Mouse (Mus musculus) thymus, adult 2 months (tissue): ENCODE results near the gene Rita1. TPM values are rescaled to one million over a fixed set of nuclear protein-coding genes. Genes with fewer than 3 reads are reported as not detected.

Experiments used
- DNase-seq: peaks from one replicate; pipeline ENCODE4 v3.0.0; 2021
- H3K27ac ChIP-seq: fragments of 200-500 bp; 2 replicates; pipeline ENCODE4 v1.5.1; 2012; ENCODE audit warnings: low read length, control low read depth; ENCODE audit not compliant: control insufficient read depth, insufficient read depth
- H3K27me3 ChIP-seq: fragments of 200-500 bp; 2 replicates; pipeline ENCODE4 v1.6.1; 2012; ENCODE audit warnings: mild to moderate bottlenecking, low read length, moderate library complexity, mixed read lengths; ENCODE audit not compliant: control insufficient read depth, insufficient read depth
- H3K36me3 ChIP-seq: fragments of 200-500 bp; 2 replicates; pipeline ENCODE4 v1.6.1; 2012; ENCODE audit warnings: mild to moderate bottlenecking, low read length, moderate library complexity; ENCODE audit not compliant: control insufficient read depth, insufficient read depth
- H3K4me1 ChIP-seq: fragments of 200-500 bp; replicated peaks from 2 replicates; pipeline ENCODE4 v1.6.1; 2012; ENCODE audit warnings: low read length; ENCODE audit not compliant: control insufficient read depth, insufficient read depth
- H3K4me3 ChIP-seq: fragments of 200-500 bp; 2 replicates; pipeline ENCODE4 v1.5.1; 2012; ENCODE audit warnings: mild to moderate bottlenecking, low read length, control low read depth, moderate library complexity; ENCODE audit not compliant: control insufficient read depth, insufficient read depth
- CTCF ChIP-seq: fragments of 200-500 bp; IDR thresholded peaks from 2 replicates; pipeline ENCODE4 v1.5.1; 2012; ENCODE audit warnings: mild to moderate bottlenecking, control low read depth, low read length, moderate library complexity, borderline replicate concordance; ENCODE audit not compliant: control insufficient read depth, poor library complexity, insufficient read depth; ENCODE audit errors: extremely low read depth
- POLR2A ChIP-seq: fragments of 200-500 bp; IDR thresholded peaks from 2 replicates; pipeline ENCODE4 v1.6.1; 2012; ENCODE audit warnings: mild to moderate bottlenecking, low read length, control low read depth, moderate library complexity; ENCODE audit not compliant: control insufficient read depth, poor library complexity, insufficient read depth; ENCODE audit errors: extremely low read depth
- WGBS: fragments of 180-500 bp; shearing (Covaris S2); methylation state at CpG from one replicate; pipeline ENCODE4 v1.1.7; 2018; 5-methylcytosine and 5-hydroxymethylcytosine counted together
- polyA plus RNA-seq: library from polyadenylated mRNA; depleted of rRNA; stranded (reverse); fragments of >200 nt; gene quantifications from 2 replicates; pipeline ENCODE4 v1.2.3, GENCODE M21; 2012

Rita1 gene
- polyA plus RNA-seq, 1 experiment, result 20.6 TPM

DNA sequence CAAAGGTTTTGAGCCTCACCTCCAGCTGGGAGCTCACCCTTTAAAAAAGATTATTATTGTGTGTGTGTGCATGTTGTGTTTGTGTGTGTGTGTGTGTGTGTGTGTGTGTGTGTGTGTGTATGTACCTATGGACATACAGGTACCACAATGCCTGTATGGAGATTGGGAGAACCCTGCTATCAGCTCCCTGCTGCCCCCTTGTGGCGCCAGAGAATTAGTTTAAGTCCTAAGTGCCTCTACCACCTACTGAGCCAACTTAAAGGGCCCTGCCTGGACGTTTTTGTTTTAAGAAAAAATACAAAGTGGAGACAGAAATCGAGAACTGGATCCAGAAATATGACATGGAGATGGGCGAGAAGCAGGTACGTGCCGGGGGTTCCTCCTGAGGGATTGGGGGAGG, 7.5 kb downstream of the Rita1 start:
- Histone ChIP-seq H3K36me3 (no peaks in the 10 kb centered on the region), H3K27ac (no peak overlapping the region), H3K4me1 (peaks cover 6% of the 10 kb centered on the region), H3K4me3 (no peak overlapping the region), H3K27me3 (no peaks in the 10 kb centered on the region)
- peak; percentile 86 for DNase-seq
- no peak; the same call in 1 of the 2 replicates for TF ChIP-seq POLR2A
- no peak for TF ChIP-seq CTCF
- 3% methylated on average over 6 of the region's 6 CpGs for WGBS

DNA sequence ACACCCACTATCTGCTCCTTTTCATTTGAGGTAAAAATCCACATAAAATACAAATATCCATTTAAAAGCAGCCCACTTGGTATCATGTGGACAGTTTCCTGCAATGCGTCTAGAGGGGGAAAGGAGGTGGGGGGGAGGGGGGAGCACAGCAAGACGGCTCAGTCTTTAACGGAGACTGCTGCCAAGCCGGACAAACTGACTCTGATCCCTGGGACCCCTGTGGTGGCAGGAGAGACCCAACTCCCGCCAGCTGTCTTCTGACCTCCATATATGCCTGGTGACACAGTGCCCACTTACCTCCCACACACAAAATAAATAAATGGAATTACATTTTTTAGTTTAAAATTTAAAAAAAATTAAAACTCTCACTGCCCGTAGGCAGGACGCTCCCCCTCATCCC, 8.9 kb downstream of the Rita1 start:
- H3K27me3 ChIP-seq, result no peaks in the 10 kb centered on the region
- H3K27ac ChIP-seq, result no peak overlapping the region
- TF ChIP-seq CTCF, result no peak
- no peak for TF ChIP-seq POLR2A
- DNase-seq, result no peak
- no peak overlapping the region for H3K4me3 ChIP-seq
- peaks cover 13% of the 10 kb centered on the region for H3K4me1 ChIP-seq
- H3K36me3 ChIP-seq, result no peaks in the 10 kb centered on the region
- 95% methylated on average over 7 of the region's 7 CpGs for whole genome bisulfite sequencing

GRCm38 (mm10) chr5:120602210-120602609, 10.2 kb downstream of the Rita1 start:
- H3K4me1 ChIP-seq, result peaks cover 13% of the 10 kb centered on the region

GRCm38 (mm10) chr5:120600946-120601668, 11.3 kb downstream of the Rita1 start:
- no peaks in the 10 kb centered on the region for H3K27me3 ChIP-seq
- TF ChIP-seq POLR2A, result no peak
- peak; percentile 74; the same call in 1 of the 2 replicates for TF ChIP-seq CTCF
- WGBS, result 88% methylated on average over 11 of the region's 11 CpGs
- H3K4me3 ChIP-seq, result no peak overlapping the region
- no peaks in the 10 kb centered on the region for H3K36me3 ChIP-seq
- H3K27ac ChIP-seq, result no peak overlapping the region
- H3K4me1 ChIP-seq, result peaks cover 13% of the 10 kb centered on the region
- no peak for DNase-seq

More at GRCm38 (mm10) chr5:120602210-120602609, 10.2 kb downstream of the Rita1 start:
- Histone ChIP-seq H3K27me3 (no peaks in the 10 kb centered on the region), H3K4me3 (no peak overlapping the region), H3K36me3 (no peaks in the 10 kb centered on the region), H3K27ac (no peak overlapping the region)
- WGBS, result 96% methylated on average over 12 of the region's 12 CpGs
- no peak for TF ChIP-seq CTCF
- no peak for TF ChIP-seq POLR2A
- DNase-seq, result no peak

- WGBS, result 80% methylated on average over 6 of the region's 6 CpGs
- no peak for DNase-seq
- no peaks in the 10 kb centered on the region for H3K27me3 ChIP-seq
- peaks cover 8% of the 10 kb centered on the region for H3K4me1 ChIP-seq
- H3K36me3 ChIP-seq, result no peaks in the 10 kb centered on the region
- no peak overlapping the region for H3K27ac ChIP-seq
- H3K4me3 ChIP-seq, result no peak overlapping the region
- TF ChIP-seq POLR2A, result no peak
- no peak for TF ChIP-seq CTCF
These were observed 12.8 kb downstream of the Rita1 start for GRCm38 (mm10) chr5:120599625-120600024.

DNA sequence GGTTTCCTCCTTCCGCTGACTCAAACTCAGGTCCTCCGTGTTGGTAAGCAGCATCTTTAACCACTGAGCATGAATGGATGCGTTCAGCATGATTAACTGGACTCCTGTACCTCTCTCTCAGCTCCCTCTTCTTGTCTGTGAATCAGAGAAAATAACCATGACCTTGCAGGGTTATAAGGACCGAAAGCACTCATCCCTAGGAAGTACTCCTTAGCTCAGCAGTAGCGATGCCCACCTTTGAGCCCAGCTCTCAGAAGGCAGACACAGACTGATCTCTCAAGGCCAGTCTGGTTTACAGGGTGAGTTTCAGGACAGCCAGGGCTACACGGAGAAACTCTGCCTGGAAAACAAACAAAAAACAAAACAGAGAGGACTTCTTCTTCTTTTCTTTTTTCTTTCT, 17.9 kb downstream of the Rita1 start:
- Histone ChIP-seq H3K27ac (no peak overlapping the region), H3K27me3 (no peaks in the 10 kb centered on the region), H3K4me1 (peaks cover 5% of the 10 kb centered on the region), H3K4me3 (no peak overlapping the region), H3K36me3 (no peaks in the 10 kb centered on the region)
- no peak for TF ChIP-seq POLR2A
- WGBS, result 95% methylated on average over 6 of the region's 6 CpGs
- no peak for DNase-seq

- no peak for DNase-seq
- Histone ChIP-seq H3K27me3 (no peaks in the 10 kb centered on the region), H3K4me3 (no peak overlapping the region), H3K4me1 (peaks cover 7% of the 10 kb centered on the region), H3K36me3 (no peaks in the 10 kb centered on the region), H3K27ac (no peak overlapping the region)
- no peak for TF ChIP-seq POLR2A
- TF ChIP-seq CTCF, result no peak
- 85% methylated on average over 7 of the region's 7 CpGs for WGBS
These were observed 20.2 kb downstream of the Rita1 start for GRCm38 (mm10) chr5:120592141-120592540.
